Mouse (Mus musculus): Measurements from ENCODE around the gene Acvr1b.

Gene Acvr1b

GRCm38 (mm10) chr15:101173421-101174211, at the start of gene Acvr1b:
TSS of gene Acvr1b (plus strand) at chr15:101174067.
- DNase-seq (ENCODE audit: low spot score in 2 of 2) = peak; percentile 82 to 91

DNA sequence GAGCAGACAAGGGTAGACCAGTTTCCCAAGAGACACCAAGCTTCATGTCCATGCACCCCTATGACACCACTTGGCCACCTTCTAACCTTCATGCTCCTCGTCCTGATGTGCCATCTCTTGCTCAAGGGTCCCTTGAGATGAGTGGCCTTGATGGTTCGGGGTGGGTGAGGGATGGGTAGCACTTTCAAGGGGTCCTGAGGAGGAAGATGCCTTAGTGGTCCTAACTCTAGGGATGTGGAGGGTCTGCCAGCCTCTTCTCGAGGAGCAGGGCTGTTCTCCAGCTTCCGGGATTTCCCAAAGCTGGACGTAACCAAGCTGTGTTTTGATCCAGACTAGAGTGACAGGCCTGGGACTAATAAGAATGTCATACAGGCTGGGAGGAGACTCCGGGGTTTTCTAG, 48.3 kb upstream of the Acvr1b start:
- no peak for DNase-seq (ENCODE audit: low spot score in 2 of 2)

DNA sequence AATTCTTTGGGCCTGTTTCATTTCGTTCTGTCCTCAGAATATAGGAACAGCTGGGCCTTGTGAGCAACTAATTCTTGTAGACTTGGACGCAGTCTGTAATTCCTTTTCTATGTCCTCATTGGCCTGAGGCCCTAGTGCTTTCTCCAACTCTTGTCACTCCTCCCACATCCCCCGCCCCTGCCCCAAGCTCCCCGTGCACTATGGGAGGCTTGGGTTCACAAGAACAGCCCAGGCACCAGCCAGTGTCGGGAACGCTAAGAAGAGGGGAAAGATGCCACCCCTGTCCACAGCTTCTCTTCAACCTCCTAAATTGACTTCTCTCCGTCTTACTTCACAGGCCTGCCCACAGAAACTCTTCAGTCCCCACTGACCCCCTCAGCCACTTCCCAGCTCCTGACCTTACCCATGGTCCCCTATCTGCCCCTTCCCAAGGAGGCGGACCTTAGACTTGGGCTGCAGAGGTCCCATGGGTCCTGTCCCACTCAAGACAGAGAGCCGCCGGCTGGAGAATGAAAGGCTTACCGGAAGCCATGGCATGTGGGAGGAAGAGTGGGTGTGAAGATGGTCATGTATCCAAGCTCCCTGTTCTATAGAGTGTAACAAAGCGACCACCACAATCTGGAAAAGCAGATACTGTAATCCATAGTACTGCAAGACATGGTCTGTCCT, 46.9 kb upstream of the Acvr1b start:
- DNase-seq (ENCODE audit: low spot score in 2 of 2) = no peak

DNA sequence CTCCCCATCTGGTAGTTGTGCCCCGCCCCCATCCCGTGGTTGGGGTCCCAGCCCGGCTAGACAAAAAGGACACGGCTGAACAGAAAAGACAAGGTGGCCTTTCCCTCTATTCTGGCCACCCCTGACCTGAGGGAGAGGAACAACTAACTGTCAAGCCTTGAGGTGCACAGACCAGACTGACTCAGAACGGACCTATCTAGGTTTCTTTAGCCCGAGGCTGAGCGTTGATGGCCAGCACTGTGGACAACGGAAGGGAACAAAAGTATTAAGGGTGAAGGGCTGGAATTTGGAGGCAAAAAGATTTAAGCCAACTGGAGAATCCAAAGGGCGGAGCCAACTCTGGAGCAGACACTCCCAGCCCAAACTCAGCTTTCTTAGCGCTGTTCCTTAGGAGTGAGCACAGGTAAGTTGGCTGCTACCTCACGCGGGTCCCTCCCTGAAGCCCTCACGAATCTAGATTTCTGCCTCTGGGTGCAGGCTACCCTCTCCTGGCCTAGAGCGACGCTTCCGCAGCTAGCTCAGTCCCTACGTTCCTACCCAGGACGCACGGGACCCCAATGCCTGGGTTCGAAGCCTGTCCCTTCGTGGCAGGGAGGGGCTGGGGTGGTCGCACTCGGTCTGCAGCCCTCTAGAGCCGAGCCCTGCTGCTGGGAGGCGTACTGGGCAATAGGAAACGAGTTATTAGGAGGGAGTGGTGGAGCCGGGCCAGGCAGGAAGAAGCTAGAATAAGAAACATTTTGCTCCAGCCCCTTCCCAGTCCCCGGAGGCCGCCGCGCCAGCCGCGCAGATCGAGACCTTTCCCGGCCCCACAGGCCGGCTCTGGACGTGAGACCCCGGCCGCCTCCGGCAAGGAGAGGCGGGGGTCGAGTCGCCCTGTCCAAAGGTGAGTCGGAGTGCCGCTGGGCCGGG, 45.4 kb upstream of the Acvr1b start, which contains the start of gene Acvrl1:
Acvrl1 (plus strand) TSS at position 342 of the 909 bp plus-strand sequence.
- DNase-seq (ENCODE audit: low spot score in 2 of 2) = no peak

- DNase-seq (ENCODE audit: low spot score in 2 of 2) = no peak
Observed at GRCm38 (mm10) chr15:101129412-101129811, 44.5 kb upstream of the Acvr1b start.

DNA sequence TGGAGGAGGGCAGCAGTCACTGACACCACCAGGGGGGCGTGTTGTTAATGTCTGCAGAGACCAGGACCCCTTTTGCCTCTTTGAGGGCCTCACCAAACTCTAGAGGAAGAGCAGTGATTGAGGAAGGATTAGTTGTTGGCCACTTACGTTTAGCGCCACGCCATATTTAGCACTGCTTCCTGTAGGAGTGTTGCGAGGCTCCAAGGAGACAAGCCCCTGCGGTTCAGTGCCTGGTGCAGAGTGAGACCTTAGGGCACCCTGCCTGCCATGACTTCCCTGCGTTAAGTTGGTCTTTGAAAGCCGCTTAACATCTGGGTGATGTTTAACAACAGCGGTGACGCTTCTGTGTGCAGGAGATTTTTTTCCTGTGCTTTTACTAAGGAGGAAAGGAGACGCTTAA, 42.4 kb upstream of the Acvr1b start:
- DNase-seq (ENCODE audit: low spot score in 2 of 2) = no peak

DNA sequence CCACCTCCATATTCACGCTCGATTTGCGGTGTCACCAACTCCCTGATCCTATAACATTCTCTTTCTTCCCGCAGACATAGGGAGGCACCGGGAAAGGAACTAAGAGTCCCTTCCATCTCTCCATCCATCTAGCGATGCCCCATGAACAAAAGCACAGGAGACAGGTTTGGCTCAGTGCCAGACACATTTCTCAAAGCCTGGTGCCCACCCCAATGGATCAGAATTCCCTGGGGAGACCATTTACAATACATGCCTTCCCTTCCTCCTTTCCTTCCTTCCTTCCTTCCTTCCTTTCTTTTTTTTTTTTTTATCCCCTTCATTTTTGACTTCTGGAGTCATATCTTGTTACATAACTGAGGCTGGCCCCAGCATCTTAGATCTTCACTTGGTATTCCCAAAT, 41.8 kb upstream of the Acvr1b start:
- DNase-seq (ENCODE audit: low spot score in 2 of 2) = no peak

DNA sequence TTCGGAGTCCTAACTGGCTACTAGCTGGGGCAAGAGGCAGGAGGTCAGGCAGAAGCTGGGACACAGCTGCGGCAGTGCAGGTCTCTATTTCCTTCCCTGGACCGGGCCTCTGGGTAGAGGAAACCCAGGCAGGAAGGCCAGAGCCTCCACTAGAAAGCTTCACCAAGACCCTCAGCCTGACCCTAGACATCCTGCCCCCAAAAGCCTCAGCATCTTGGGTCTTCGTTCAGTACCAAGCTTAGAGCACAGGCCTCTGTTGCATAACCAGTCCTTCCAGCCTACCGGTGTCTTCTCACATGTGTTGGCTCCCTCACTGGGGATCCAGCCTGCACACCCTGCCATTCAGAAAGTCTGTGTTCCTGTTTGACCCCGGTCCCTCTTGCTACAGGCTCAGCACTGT, 41.1 kb upstream of the Acvr1b start:
- no peak for DNase-seq (ENCODE audit: low spot score in 2 of 2)

GRCm38 (mm10) chr15:101133993-101134704, 39.7 kb upstream of the Acvr1b start:
- no peak for DNase-seq (ENCODE audit: low spot score in 2 of 2)

DNA sequence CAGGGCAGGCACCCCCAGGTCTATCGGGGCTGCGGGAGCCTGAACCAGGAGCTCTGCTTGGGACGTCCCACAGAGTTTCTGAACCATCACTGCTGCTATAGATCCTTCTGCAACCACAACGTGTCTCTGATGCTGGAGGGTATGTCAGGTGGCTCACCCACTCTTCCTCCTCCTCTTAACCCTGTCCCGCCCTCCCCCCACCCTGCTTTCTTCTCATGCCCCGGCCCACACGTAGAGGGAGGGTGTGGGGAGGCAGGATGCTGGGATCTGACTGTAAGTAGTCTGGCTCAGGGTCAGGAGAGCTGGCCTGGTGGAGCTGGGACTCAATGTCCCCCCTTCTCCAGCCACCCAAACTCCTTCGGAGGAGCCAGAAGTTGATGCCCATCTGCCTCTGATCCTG, 38.5 kb upstream of the Acvr1b start:
- no peak for DNase-seq (ENCODE audit: low spot score in 2 of 2)

- no peak for DNase-seq (ENCODE audit: low spot score in 2 of 2)
Observed at GRCm38 (mm10) chr15:101137455-101137854, 36.4 kb upstream of the Acvr1b start.

- no peak for DNase-seq (ENCODE audit: low spot score in 2 of 2)
Observed at GRCm38 (mm10) chr15:101138675-101139074, 35.2 kb upstream of the Acvr1b start.

DNA sequence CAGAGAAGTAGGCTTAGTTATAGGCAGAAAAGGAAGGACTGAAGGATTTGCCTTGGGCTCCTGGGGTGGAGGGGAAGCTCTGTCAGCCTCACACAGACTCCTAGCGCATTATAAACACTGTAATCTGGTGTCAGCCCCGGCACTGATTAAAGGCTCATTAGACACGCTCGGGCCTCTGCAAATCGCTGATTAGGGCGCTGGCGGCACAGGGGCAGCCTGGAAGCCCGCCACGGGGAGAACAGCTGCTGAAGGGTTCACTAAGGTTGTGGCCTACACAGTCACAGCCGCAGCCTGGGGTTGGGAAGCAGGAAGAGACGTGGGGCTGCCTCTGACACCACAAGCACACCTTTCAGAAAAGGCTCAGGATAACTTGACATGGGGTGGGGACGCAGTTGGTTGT, 34.0 kb upstream of the Acvr1b start:
- no peak for DNase-seq (ENCODE audit: low spot score in 2 of 2)

- no peak for DNase-seq (ENCODE audit: low spot score in 2 of 2)
Observed at GRCm38 (mm10) chr15:101140587-101140986, 33.3 kb upstream of the Acvr1b start.

- no peak for DNase-seq (ENCODE audit: low spot score in 2 of 2)
Observed at GRCm38 (mm10) chr15:101141061-101141541, 32.8 kb upstream of the Acvr1b start.

GRCm38 (mm10) chr15:101142672-101143071, 31.2 kb upstream of the Acvr1b start:
- no peak for DNase-seq (ENCODE audit: low spot score in 2 of 2)

- DNase-seq (ENCODE audit: low spot score in 2 of 2) = peak in 1 of 2 experiments; percentile 29
Observed at GRCm38 (mm10) chr15:101143494-101143893, 30.4 kb upstream of the Acvr1b start.

DNA sequence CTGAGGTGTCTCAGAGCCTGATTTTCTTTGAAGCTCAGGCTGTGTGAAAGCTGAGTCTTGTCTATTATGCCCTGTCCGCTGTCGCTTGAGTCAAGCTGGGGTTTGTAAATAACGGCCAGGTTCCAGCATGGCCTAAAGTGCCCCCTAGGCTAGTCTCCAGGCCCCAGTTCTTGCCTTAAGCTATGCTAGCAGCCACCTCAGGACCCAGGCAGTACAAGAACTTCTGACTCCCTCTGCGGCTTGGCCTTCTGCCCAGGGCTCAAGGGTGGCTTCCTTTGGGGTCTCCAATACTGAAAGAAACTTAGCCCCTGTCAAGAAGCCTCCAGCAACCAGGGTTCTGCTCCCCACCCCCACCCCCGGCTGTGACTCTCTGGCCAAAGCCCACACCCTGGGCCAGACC, 29.7 kb upstream of the Acvr1b start:
- DNase-seq (ENCODE audit: low spot score in 2 of 2) = no peak

DNA sequence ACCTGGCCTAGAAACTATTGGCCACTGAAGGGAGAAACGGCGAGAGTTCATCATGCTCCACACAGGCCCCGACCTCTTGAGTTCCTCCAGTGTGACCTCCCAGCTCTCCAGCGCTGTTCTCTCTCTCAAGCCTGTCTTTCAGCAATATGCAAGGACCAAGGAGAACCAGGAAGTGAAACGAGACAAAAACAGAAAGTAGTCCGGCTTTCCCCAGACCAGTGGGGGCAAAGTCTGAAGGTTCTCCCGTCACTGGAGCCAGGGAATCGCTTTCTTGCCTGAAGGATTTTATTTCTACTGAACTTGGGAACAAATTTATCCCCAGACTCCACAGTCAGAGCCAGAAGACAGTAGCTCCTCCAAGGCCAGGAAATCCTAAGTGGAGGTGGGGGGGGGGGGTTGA, 29.1 kb upstream of the Acvr1b start:
- no peak for DNase-seq (ENCODE audit: low spot score in 2 of 2)

DNA sequence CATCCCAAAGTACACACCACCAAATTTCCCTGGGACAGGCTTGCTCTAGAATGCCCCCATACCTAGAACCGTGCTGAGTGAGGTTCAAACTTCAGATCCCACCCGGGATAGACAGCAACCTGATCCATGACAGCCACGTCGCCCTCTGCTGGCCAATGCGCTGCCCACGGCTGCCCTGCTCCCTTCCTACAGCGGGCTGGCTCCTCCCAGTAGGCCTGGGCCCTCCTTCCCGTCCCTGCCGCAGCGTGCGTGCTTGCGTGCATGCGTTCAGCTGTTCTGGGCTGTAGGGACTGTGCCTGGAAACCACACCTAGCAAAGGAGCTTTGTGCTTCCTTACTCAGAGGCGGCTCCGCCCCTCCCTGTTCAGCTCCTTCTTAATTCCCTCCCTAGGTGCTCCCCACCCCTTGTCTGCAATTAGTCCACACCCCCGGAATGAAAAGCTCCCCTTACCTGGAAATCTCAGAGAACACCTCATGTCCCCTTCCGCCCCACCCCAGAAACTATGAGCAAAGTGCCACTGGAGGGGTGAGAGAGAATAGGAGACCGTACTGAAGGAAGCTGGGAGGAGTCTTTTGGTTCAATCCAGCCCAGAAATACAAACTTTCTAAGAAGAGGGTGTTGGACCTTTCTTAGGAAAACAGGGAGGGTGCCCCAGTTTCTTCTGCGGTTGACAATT, 28.3 kb upstream of the Acvr1b start:
- DNase-seq (ENCODE audit: low spot score in 2 of 2) = peak; percentile 91 to 96
